Mouse (Mus musculus): ENCODE data around the gene Cux2.

DNA sequence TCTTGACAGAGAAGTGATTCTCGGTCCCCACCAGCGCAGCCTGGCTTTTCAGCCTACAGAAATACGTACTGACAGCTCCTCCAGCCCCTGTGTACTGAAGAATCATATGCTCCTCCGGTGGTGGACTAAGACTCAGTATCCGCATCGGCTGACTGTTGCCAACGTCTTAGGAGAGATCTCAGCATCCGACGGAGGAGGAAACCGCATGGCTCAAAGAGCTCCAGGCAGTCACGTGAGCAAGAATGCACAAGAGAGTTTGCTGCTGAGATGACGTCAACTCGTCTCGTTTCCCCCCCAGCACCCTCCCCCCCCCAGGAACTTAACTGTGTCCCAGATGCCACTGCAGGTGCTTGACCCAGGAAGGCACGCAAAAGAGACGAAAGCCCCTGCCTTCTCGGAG is 34.8 kb downstream of the Cux2 start:
- TF ChIP-seq CTCF (IDR thresholded peaks at IDR 0.05; ENCODE audit: control insufficient read depth, insufficient read depth, low read length) (no peak), POLR2A (IDR thresholded peaks at IDR 0.05; ENCODE audit: borderline replicate concordance, control insufficient read depth, low read depth, low read length) (no peak)
